Mouse (Mus musculus) thymus, adult 2 months (tissue): Measurements from ENCODE around the gene Hist1h4i. TPM values are rescaled to one million over a fixed set of nuclear protein-coding genes. Genes with fewer than 3 reads are reported as not detected.

Experiments used
- DNase-seq: peaks from one replicate; pipeline ENCODE4 v3.0.0; 2021
- H3K27ac ChIP-seq: fragments of 200-500 bp; 2 replicates; pipeline ENCODE4 v1.5.1; 2012; ENCODE audit warnings: low read length, control low read depth; ENCODE audit not compliant: control insufficient read depth, insufficient read depth
- H3K27me3 ChIP-seq: fragments of 200-500 bp; 2 replicates; pipeline ENCODE4 v1.6.1; 2012; ENCODE audit warnings: mild to moderate bottlenecking, low read length, moderate library complexity, mixed read lengths; ENCODE audit not compliant: control insufficient read depth, insufficient read depth
- H3K36me3 ChIP-seq: fragments of 200-500 bp; 2 replicates; pipeline ENCODE4 v1.6.1; 2012; ENCODE audit warnings: mild to moderate bottlenecking, low read length, moderate library complexity; ENCODE audit not compliant: control insufficient read depth, insufficient read depth
- H3K4me1 ChIP-seq: fragments of 200-500 bp; replicated peaks from 2 replicates; pipeline ENCODE4 v1.6.1; 2012; ENCODE audit warnings: low read length; ENCODE audit not compliant: control insufficient read depth, insufficient read depth
- H3K4me3 ChIP-seq: fragments of 200-500 bp; 2 replicates; pipeline ENCODE4 v1.5.1; 2012; ENCODE audit warnings: mild to moderate bottlenecking, low read length, control low read depth, moderate library complexity; ENCODE audit not compliant: control insufficient read depth, insufficient read depth
- CTCF ChIP-seq: fragments of 200-500 bp; IDR thresholded peaks from 2 replicates; pipeline ENCODE4 v1.5.1; 2012; ENCODE audit warnings: mild to moderate bottlenecking, control low read depth, low read length, moderate library complexity, borderline replicate concordance; ENCODE audit not compliant: control insufficient read depth, poor library complexity, insufficient read depth; ENCODE audit errors: extremely low read depth
- POLR2A ChIP-seq: fragments of 200-500 bp; IDR thresholded peaks from 2 replicates; pipeline ENCODE4 v1.6.1; 2012; ENCODE audit warnings: mild to moderate bottlenecking, low read length, control low read depth, moderate library complexity; ENCODE audit not compliant: control insufficient read depth, poor library complexity, insufficient read depth; ENCODE audit errors: extremely low read depth
- WGBS: fragments of 180-500 bp; shearing (Covaris S2); methylation state at CpG from one replicate; pipeline ENCODE4 v1.1.7; 2018; 5-methylcytosine and 5-hydroxymethylcytosine counted together
- polyA plus RNA-seq: library from polyadenylated mRNA; depleted of rRNA; stranded (reverse); fragments of >200 nt; gene quantifications from 2 replicates; pipeline ENCODE4 v1.2.3, GENCODE M21; 2012

The Hist1h4i gene
- polyA plus RNA-seq, 1 experiment = 38.5 TPM

DNA sequence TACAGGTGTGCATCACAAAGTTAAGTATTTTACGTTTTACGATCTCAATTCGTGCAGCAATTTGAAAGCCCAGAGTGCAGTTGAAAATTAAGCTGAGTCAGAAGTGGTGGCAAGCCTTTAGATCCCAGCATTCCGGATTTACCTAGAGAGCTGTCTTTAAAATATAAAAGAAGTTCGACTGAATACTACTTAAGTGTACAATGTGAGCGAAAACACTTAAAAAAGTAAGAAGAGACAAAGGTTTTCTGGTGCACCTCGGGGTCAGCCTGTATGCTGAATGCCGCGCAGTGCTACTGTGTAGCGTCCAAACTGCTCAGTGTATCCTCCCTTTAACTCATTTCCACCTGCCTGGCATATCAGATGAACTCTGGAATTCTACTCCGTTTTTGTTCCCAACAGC lies 19.6 kb downstream of the Hist1h4i start:
- peak overlapping the region; percentile 47 for H3K4me3 ChIP-seq
- no peaks in the 10 kb centered on the region for H3K36me3 ChIP-seq
- no peak for DNase-seq
- H3K27me3 ChIP-seq = no peaks in the 10 kb centered on the region
- WGBS = 0% methylated on average over 11 of the region's 11 CpGs
- peaks cover 4% of the 10 kb centered on the region for H3K4me1 ChIP-seq
- TF ChIP-seq POLR2A (no peak), CTCF (no peak)
- no peak overlapping the region for H3K27ac ChIP-seq

DNA sequence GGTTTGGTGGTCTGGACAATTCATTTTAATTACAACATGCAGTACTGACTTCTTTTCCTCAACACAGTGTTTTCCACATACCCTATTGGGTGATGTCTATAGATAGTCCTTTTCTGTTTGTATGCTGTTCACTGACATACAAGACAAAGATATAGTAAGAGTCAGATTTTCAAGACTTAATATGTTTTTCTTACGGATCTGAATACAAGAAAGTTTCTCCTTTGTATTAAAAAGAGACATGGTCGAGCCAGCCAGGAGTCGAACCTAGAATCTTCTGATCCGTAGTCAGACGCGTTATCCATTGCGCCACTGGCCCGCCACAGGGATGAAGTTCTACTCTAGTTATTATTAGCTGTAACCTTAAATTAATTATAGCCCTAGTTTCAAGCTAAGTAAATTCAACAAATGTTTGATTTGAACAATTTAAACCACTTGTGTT lies 20.2 kb downstream of the Hist1h4i start:
- TF ChIP-seq CTCF = no peak
- no peak for TF ChIP-seq POLR2A
- 0% methylated on average over 8 of the region's 8 CpGs for WGBS
- DNase-seq = no peak

DNA sequence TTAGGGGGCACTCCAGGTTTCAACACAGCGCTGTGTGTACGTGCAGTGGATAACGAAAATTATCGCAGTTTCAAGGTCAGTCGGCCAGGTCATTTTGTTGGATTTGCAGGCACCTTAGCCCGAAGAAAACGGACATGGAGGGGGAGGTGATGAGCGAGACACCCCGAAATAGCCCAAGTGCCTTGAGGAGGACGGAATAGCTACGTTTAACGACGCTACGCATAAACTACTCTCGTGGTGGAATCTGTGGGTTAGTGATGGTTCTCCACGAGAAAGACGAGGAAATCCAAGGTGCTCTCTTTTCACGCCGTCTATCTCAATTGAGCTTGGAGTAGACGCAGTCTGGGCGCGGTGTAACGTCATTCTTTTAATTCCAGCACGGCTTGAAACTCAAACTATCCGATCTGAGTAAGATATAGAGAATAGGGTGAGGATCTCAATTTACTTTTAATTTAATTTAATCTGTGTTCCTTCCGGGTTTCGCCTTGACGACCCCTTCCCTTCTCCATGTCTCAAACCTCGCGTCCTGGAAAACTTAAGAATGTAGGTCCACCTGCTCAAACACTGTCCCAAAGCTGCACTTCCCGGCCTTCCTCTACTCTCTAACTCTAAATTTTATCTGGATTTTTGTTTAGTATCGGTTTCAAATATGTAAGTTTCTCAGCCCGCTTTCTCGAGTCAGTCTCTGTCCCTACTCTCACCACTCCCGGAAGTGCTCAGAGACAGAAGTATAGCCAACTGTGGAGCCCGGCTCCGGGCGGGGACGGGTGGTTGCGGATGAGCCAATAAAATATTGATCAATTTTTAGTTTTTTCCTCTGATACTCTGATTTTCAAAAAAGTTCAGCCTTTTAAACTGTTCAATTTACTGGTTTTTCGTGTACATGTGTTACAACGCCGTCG lies 21.0 kb downstream of the Hist1h4i start:
- Histone ChIP-seq H3K36me3 (no peaks in the 10 kb centered on the region), H3K4me1 (peaks cover 3% of the 10 kb centered on the region; the same call in 1 of the 2 replicates), H3K4me3 (peak overlapping the region; percentile 57), H3K27ac (no peak overlapping the region), H3K27me3 (no peaks in the 10 kb centered on the region; the same call in 1 of the 2 replicates)
- TF ChIP-seq POLR2A (no peak), CTCF (no peak)
- WGBS = 2% methylated on average over 44 of the region's 44 CpGs
- DNase-seq = peak; percentile 56

More for the DNA sequence above, 20.2 kb downstream of the Hist1h4i start:
- Histone ChIP-seq H3K4me1 (peaks cover 3% of the 10 kb centered on the region; the same call in 1 of the 2 replicates), H3K27me3 (no peaks in the 10 kb centered on the region), H3K36me3 (no peaks in the 10 kb centered on the region), H3K4me3 (no peak overlapping the region), H3K27ac (no peak overlapping the region)

DNA sequence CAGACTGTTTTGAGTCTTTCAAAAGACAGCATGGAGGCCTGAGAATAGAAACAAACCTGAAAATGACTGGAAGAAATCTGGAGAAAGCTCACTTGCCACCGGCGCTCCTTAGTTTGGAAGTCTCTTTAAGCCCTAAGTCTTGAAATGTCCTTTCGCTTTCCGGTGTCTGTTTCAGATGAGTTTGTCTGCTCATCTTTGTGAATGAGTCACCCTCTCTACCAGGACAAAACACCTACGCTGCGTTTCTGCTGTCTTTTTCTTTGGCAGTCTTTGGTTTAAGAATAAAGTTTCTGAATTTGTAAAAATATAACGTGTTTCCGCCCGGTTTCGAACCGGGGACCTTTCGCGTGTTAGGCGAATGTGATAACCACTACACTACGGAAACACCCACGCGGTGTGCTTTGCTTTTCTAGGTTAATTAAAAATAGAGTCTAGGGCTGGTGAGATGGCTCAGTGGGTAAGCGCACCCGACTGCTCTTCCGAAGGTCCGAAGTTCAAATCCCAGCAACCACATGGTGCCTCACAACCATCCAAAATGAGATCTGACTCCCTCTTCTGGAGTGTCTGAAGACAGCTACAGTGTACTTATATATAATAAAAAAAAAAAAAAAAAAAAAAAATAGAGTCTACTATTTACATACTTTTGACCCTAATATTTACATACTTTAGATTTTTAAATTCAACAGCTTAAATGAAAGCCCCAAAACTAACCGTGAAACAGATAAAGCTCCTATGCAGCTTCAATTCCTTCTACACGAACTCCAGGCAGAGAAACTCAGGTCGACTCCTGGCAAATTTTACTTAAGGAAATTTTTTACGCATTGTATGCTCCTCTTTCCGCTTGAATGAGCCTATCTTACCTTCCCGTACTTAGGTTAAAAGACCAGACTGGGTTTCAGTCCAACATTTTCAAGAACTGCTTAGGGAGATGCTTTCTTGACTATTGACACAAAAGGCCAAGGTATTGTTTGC lies 25.4 kb downstream of the Hist1h4i start:
- no peak overlapping the region for H3K27ac ChIP-seq
- H3K27me3 ChIP-seq = peaks cover 6% of the 10 kb centered on the region; the same call in 1 of the 2 replicates
- TF ChIP-seq POLR2A = no peak
- no peak for TF ChIP-seq CTCF
- peak; percentile 75 for DNase-seq
- no peak overlapping the region for H3K4me3 ChIP-seq
- WGBS = 19% methylated on average over 27 of the region's 27 CpGs
- peaks cover 10% of the 10 kb centered on the region for H3K4me1 ChIP-seq
- H3K36me3 ChIP-seq = no peaks in the 10 kb centered on the region

DNA sequence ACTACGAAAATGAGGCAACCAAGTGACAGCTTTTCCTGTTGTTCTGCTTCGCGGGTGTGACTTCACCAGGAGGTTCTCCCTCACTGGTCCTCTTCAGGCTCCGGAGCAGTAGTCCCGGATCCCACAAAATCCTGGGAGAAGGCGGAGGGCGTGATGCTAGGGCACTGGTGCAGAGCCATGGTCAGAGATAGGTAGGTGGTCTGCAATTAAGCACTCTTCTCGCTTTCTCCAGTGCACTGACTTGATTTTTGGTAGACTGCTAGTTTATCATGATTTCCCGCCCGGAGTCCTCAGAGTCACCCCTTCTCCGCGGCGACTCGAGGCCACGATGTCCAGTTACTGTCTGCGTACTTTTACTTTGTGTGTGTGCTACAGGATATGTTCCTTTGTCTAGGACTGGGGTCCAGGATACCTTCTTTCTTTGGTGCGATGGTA lies 26.7 kb downstream of the Hist1h4i start:
- no peaks in the 10 kb centered on the region for H3K36me3 ChIP-seq
- no peak for TF ChIP-seq POLR2A
- peaks cover 7% of the 10 kb centered on the region; the same call in 1 of the 2 replicates for H3K4me1 ChIP-seq
- H3K27me3 ChIP-seq = peaks cover 6% of the 10 kb centered on the region; the same call in 1 of the 2 replicates
- no peak overlapping the region for H3K4me3 ChIP-seq
- WGBS = 20% methylated on average over 17 of the region's 17 CpGs
- no peak for DNase-seq
- H3K27ac ChIP-seq = no peak overlapping the region

DNA sequence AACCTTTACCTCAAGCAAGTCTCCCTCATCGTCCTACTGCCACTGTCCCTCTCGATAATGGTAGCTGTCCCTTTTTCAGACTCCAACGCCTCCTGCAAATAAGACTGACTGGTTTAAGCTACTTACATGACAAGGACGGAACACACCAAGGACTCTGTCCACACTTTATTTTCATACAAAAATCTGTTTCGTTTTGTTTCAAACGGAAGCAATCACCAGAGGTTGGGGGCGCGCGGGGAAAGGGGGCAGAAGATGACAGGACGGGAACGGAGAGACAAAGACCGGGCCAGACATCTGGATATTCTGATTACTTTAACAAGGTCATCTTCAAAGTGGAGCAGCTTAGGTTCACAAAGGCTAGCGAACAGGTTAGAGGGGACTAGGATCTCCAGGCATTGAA lies 27.4 kb downstream of the Hist1h4i start:
- Histone ChIP-seq H3K27ac (no peak overlapping the region), H3K36me3 (no peaks in the 10 kb centered on the region), H3K4me3 (no peak overlapping the region), H3K4me1 (peaks cover 7% of the 10 kb centered on the region; the same call in 1 of the 2 replicates), H3K27me3 (peaks cover 6% of the 10 kb centered on the region; the same call in 1 of the 2 replicates)
- WGBS = 17% methylated on average over 13 of the region's 13 CpGs
- TF ChIP-seq CTCF (no peak), POLR2A (no peak)
- DNase-seq = no peak
